Mouse (Mus musculus): ENCODE measurements around the gene Ppa1.

DNA sequence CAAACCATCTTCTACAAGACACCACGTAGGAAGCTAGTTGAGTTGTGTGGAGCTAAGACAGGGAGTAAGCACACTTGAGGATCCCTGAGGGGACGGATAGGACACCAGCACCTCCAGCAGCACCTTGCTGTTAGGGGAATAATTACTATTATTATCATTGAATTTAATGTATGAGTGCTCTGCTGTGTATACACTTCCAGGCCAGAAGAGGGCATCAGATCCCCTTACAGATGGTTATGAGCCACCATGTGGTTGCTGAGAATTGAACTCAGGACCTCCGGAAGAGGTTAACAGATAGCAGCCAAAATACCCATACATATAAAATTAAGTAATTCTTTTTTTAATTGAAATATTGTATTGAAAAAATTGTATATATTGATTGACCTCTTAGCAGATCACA, 22.4 kb downstream of the Ppa1 start:
- TF ChIP-seq GATA1 (IDR thresholded peaks at IDR 0.05; ENCODE audit: borderline replicate concordance, low read length) (no peak), FLI1 (IDR thresholded peaks at IDR 0.05; ENCODE audit: low read length) (no peak)

All from megakaryocyte, embryonic 14.5 days (primary cell).